Mouse (Mus musculus): ENCODE data around the gene Ubap2l.

DNA sequence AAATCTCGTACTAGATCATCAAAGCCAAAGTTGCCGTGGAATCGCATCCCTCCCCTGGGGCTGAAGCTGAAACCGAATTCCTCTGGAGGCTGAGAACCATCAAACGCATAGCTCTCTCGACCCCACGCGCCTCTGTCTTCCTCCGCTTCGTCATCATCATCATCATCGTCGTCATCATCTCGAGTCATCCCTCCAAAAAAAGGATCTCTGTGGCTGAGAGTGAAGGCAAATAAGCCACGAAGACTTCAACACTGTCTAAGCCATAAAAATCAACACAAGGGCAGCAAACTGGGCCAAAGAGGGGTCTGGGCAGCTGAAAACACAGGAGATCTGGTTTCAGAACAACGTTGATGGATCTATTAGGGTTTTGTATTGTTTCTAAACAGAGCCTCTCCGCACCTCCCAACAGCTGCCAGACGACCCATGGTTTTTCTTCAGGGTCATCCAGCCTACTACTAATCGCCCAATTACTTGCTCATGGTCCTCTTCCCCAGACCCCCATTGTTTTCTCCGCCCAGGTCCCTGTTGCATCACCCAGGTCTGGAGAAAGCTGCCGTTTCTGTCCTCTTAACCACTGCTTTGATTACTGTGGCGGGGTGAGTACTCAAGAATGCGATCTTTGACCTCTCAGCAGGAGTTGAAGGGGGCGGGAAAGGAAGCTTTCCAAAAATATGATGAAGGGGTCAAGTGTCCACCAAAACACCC lies 54.5 kb downstream of the Ubap2l start:
- TF ChIP-seq CTCF (IDR thresholded peaks at IDR 0.05; ENCODE audit: insufficient read depth, low read length) = no peak
- no peak for TF ChIP-seq POLR2A (IDR thresholded peaks at IDR 0.05; ENCODE audit: borderline replicate concordance, extremely low read depth, low read depth, low read length)

Data from lung, adult 2 months (tissue).